Mouse (Mus musculus) liver, embryonic 14.5 days (tissue): Measurements from ENCODE around the gene Slc25a36.

Experiments used
- CTCF ChIP-seq: IDR thresholded peaks from 2 replicates; pipeline ENCODE4 v1.5.1; 2016; ENCODE audit warnings: antibody characterized with exemption, low read depth, control low read depth
- EP300 ChIP-seq: IDR thresholded peaks from 2 replicates; pipeline ENCODE4 v1.6.1; 2016; ENCODE audit warnings: antibody characterized with exemption, low read depth

DNA sequence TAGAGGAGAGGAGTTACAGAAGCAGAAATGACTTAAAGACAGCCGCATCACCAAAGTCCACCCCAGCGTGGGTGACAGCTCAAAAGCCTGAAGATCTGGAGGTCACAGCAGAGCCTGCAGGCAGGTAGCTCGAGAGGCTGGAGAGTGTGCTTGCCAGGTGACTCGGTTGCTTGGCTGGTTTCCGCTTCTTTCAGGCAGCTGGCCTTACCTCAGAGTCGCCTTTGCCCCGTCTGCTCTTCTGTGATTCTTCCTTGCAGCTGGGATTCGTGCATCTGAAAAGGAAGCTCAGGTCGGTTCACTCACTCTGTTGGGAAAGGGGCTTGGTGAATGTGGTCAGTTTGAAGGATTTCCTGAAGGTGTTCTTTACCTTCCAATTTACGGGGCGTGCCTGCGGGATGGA lies 83.6 kb downstream of the Slc25a36 start:
- TF ChIP-seq CTCF, result no peak
- TF ChIP-seq EP300, result no peak
